Mouse (Mus musculus) forebrain, embryonic 11.5 days (tissue): ENCODE measurements around the gene Tnk2. TPM values are rescaled to one million over a fixed set of nuclear protein-coding genes. Genes with fewer than 3 reads are reported as not detected.
A peak's percentile ranks its signal among the peaks of the same experiment; 100 is the strongest.

Source experiments
- ATAC-seq: fragments of 200-750 bp; cut with Nextera tagmentation; replicated peaks from 2 replicates; pipeline ENCODE4 v1.8.0; 2017; ENCODE audit warnings: moderate TSS enrichment; ENCODE audit not compliant: low FRiP score
- DNase-seq: peaks from one replicate; pipeline ENCODE4 v3.0.0-alpha.2; 2017; ENCODE audit warnings: low spot score
- H3K27ac ChIP-seq: fragments of 300-500 bp; sonication (generic); 2 replicates; pipeline ENCODE4 v1.5.1; 2014; ENCODE audit warnings: low read depth, low read length
- H3K27me3 ChIP-seq: fragments of 300-500 bp; sonication (generic); 2 replicates; pipeline ENCODE4 v1.6.1; 2014; ENCODE audit warnings: mild to moderate bottlenecking, low read length, mixed read lengths; ENCODE audit not compliant: control insufficient read depth, insufficient read depth
- H3K36me3 ChIP-seq: fragments of 300-500 bp; sonication (generic); 2 replicates; pipeline ENCODE4 v1.6.1; 2014; ENCODE audit warnings: mild to moderate bottlenecking, low read length, moderate library complexity, mixed read lengths; ENCODE audit not compliant: control insufficient read depth, insufficient read depth
- H3K4me1 ChIP-seq: fragments of 300-500 bp; sonication (generic); replicated peaks from 2 replicates; pipeline ENCODE4 v1.6.1; 2014; ENCODE audit warnings: low read length, mixed read lengths; ENCODE audit not compliant: control insufficient read depth, insufficient read depth
- H3K4me2 ChIP-seq: fragments of 300-500 bp; sonication (generic); 2 replicates; pipeline ENCODE4 v1.6.1; 2014; ENCODE audit warnings: low read depth, mild to moderate bottlenecking, low read length, moderate library complexity, mixed read lengths; ENCODE audit not compliant: severe bottlenecking
- H3K4me3 ChIP-seq: fragments of 300-500 bp; sonication (generic); 2 replicates; pipeline ENCODE4 v1.5.1; 2014; ENCODE audit warnings: low read depth, low read length
- H3K9ac ChIP-seq: fragments of 300-500 bp; sonication (generic); 2 replicates; pipeline ENCODE4 v1.6.1; 2014; ENCODE audit warnings: low read length
- H3K9me3 ChIP-seq: fragments of 300-500 bp; sonication (generic); 2 replicates; pipeline ENCODE4 v1.6.1; 2016; ENCODE audit warnings: low read length, mixed read lengths; ENCODE audit not compliant: control insufficient read depth
- WGBS: fragments of 180-500 bp; shearing (Covaris S2); extraction: QIAGEN DNeasy Blood & Tissue Kit; methylation state at CpG from one replicate; pipeline ENCODE4 v1.1.7; 2014; 5-methylcytosine and 5-hydroxymethylcytosine counted together
- polyA plus RNA-seq: library from polyadenylated mRNA; unstranded; fragments of >200 nt; fragmentation: Nextera tagmentation; extraction: Ambion mirVana; gene quantifications from 2 replicates; pipeline ENCODE4 v1.2.1, GENCODE M21; 2014

The Tnk2 gene
- 11.2 and 12.1 TPM in 2 replicates for polyA plus RNA-seq

- no peaks in the 10 kb centered on the region for H3K27me3 ChIP-seq
- H3K27ac ChIP-seq, result peak within 1 kb of the TSS; percentile 76
- H3K4me1 ChIP-seq, result peaks cover 14% of the 10 kb centered on the region
- H3K4me3 ChIP-seq, result peak within 1 kb of the TSS; percentile 91
- DNase-seq, result peak; percentile 96
- peak; percentile 94 for ATAC-seq
- H3K36me3 ChIP-seq, result no peaks in the 10 kb centered on the region
- peak within 1 kb of the TSS; percentile 92 for H3K4me2 ChIP-seq
- H3K9me3 ChIP-seq, result no peaks in the 10 kb centered on the region
- peak within 1 kb of the TSS; percentile 91 for H3K9ac ChIP-seq
- under 1% methylated on average over 37 of the region's 40 CpGs for WGBS
Measured at GRCm38 (mm10) chr16:32643661-32644061, at the start of gene Tnk2. Gene Tnk2, plus strand, starts transcription at chr16:32643874.

GRCm38 (mm10) chr16:32593916-32594315 is 49.8 kb upstream of the Tnk2 start:
- Histone ChIP-seq H3K9me3 (no peaks in the 10 kb centered on the region), H3K36me3 (no peaks in the 10 kb centered on the region), H3K27ac (no peak overlapping the region), H3K4me3 (no peak overlapping the region), H3K27me3 (no peaks in the 10 kb centered on the region), H3K9ac (no peak overlapping the region), H3K4me1 (no peaks in the 10 kb centered on the region), H3K4me2 (no peak overlapping the region)
- DNase-seq, result no peak
- ATAC-seq, result no peak
- 84% methylated on average over 5 of the region's 5 CpGs for WGBS

GRCm38 (mm10) chr16:32594701-32595100 is 49.0 kb upstream of the Tnk2 start:
- Histone ChIP-seq H3K4me2 (no peak overlapping the region), H3K9me3 (no peaks in the 10 kb centered on the region)
- 77% methylated on average over 5 of the region's 5 CpGs for WGBS

GRCm38 (mm10) chr16:32595142-32595855 is 48.4 kb upstream of the Tnk2 start:
- no peaks in the 10 kb centered on the region for H3K36me3 ChIP-seq
- H3K4me2 ChIP-seq, result no peak overlapping the region
- no peak for DNase-seq
- no peak overlapping the region for H3K4me3 ChIP-seq
- H3K9me3 ChIP-seq, result no peaks in the 10 kb centered on the region
- no peaks in the 10 kb centered on the region for H3K27me3 ChIP-seq
- no peak overlapping the region for H3K9ac ChIP-seq
- ATAC-seq, result no peak
- no peak overlapping the region for H3K27ac ChIP-seq
- WGBS, result 91% methylated on average over 10 of the region's 10 CpGs
- no peaks in the 10 kb centered on the region for H3K4me1 ChIP-seq

More at GRCm38 (mm10) chr16:32594701-32595100, 49.0 kb upstream of the Tnk2 start:
- DNase-seq (no peak), ATAC-seq (no peak)
- H3K27ac ChIP-seq, result no peak overlapping the region
- no peak overlapping the region for H3K4me3 ChIP-seq
- no peaks in the 10 kb centered on the region for H3K36me3 ChIP-seq
- no peaks in the 10 kb centered on the region for H3K4me1 ChIP-seq
- H3K27me3 ChIP-seq, result no peaks in the 10 kb centered on the region
- no peak overlapping the region for H3K9ac ChIP-seq

- Histone ChIP-seq H3K27ac (no peak overlapping the region), H3K4me1 (no peaks in the 10 kb centered on the region), H3K9me3 (no peaks in the 10 kb centered on the region), H3K4me3 (no peak overlapping the region), H3K9ac (no peak overlapping the region), H3K36me3 (no peaks in the 10 kb centered on the region), H3K4me2 (no peak overlapping the region), H3K27me3 (no peaks in the 10 kb centered on the region)
- WGBS, result 52% methylated on average over 4 of the region's 4 CpGs
- DNase-seq (no peak), ATAC-seq (no peak)
Measured at GRCm38 (mm10) chr16:32597909-32598381, 45.7 kb upstream of the Tnk2 start.

- no peak overlapping the region for H3K27ac ChIP-seq
- H3K9ac ChIP-seq, result no peak overlapping the region
- ATAC-seq (no peak), DNase-seq (no peak)
- no peaks in the 10 kb centered on the region for H3K4me1 ChIP-seq
- H3K9me3 ChIP-seq, result no peaks in the 10 kb centered on the region
- H3K4me3 ChIP-seq, result no peak overlapping the region
- no peaks in the 10 kb centered on the region for H3K27me3 ChIP-seq
- 96% methylated on average over 1 of the region's 1 CpGs for WGBS
- H3K36me3 ChIP-seq, result no peaks in the 10 kb centered on the region
- H3K4me2 ChIP-seq, result no peak overlapping the region
Measured at GRCm38 (mm10) chr16:32599151-32599550, 44.5 kb upstream of the Tnk2 start.

GRCm38 (mm10) chr16:32602193-32602685 is 41.4 kb upstream of the Tnk2 start:
- H3K27me3 ChIP-seq, result no peaks in the 10 kb centered on the region

GRCm38 (mm10) chr16:32607562-32608343 is 35.9 kb upstream of the Tnk2 start:
- WGBS, result 61% methylated on average over 7 of the region's 7 CpGs
- Histone ChIP-seq H3K27me3 (no peaks in the 10 kb centered on the region), H3K36me3 (no peaks in the 10 kb centered on the region), H3K9ac (no peak overlapping the region), H3K4me2 (peak overlapping the region; percentile 62), H3K4me1 (peaks cover 2% of the 10 kb centered on the region; the same call in 1 of the 2 replicates), H3K4me3 (no peak overlapping the region), H3K9me3 (no peaks in the 10 kb centered on the region), H3K27ac (no peak overlapping the region)
- ATAC-seq (no peak), DNase-seq (no peak)

More at GRCm38 (mm10) chr16:32602193-32602685, 41.4 kb upstream of the Tnk2 start:
- H3K9ac ChIP-seq, result no peak overlapping the region
- DNase-seq (no peak), ATAC-seq (no peak)
- H3K4me2 ChIP-seq, result no peak overlapping the region
- H3K36me3 ChIP-seq, result no peaks in the 10 kb centered on the region
- H3K4me1 ChIP-seq, result no peaks in the 10 kb centered on the region
- no peak overlapping the region for H3K27ac ChIP-seq
- 82% methylated on average over 3 of the region's 3 CpGs for WGBS
- no peaks in the 10 kb centered on the region for H3K9me3 ChIP-seq
- no peak overlapping the region for H3K4me3 ChIP-seq
